Mouse (Mus musculus) liver, adult (tissue): Measurements from ENCODE around the gene Upf1.

Experiments
- GATA4 ChIP-seq: IDR thresholded peaks from 2 replicates; pipeline ENCODE4 v1.6.1; 2014; ENCODE audit warnings: mild to moderate bottlenecking, low read length; ENCODE audit not compliant: insufficient replicate concordance

Upf1 gene

DNA sequence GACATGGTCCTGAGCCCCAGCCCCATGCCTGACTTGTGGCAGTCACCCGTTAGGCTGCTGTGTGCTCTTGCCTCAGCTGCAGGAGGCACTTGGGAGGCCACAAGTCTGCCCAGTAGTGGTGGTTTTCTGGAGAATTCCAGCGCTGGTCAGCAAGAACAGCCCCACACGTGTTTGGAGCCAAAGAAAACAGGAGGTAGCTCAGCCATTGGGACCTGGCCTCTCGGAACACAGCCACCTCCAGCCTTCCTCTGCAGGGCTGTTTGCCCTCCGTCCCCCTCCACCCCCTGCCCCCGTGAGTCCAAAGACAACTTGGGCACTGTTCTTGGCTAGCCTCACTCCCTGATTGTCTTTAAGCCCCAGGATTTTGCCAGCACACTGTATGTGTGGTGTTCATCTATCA is 18.9 kb upstream of the Upf1 start:
- no peak for TF ChIP-seq GATA4

- TF ChIP-seq GATA4 = no peak
Observed at GRCm38 (mm10) chr8:70370476-70370875, 17.4 kb upstream of the Upf1 start.

DNA sequence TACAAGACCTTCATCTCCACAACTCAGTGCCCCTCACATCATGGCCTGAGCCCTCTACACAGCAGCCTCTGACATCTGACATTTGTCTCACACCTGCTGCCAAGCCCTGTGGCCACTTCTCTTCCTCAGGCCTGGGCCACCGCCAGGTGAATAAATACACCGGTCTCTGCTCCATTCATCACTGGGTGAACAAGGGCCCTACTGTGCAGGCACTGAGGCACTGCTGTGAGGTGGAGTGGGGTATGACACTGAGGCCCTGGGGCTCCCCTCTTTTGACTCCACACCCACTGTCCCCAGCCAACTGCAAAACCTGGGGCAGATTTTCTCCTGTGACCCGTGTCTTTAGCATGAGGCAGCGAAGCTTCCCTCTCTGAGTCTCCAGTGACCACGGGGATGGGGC is 13.5 kb upstream of the Upf1 start:
- TF ChIP-seq GATA4 = no peak

- TF ChIP-seq GATA4 = no peak
Observed at GRCm38 (mm10) chr8:70364066-70364465, 11.0 kb upstream of the Upf1 start.

DNA sequence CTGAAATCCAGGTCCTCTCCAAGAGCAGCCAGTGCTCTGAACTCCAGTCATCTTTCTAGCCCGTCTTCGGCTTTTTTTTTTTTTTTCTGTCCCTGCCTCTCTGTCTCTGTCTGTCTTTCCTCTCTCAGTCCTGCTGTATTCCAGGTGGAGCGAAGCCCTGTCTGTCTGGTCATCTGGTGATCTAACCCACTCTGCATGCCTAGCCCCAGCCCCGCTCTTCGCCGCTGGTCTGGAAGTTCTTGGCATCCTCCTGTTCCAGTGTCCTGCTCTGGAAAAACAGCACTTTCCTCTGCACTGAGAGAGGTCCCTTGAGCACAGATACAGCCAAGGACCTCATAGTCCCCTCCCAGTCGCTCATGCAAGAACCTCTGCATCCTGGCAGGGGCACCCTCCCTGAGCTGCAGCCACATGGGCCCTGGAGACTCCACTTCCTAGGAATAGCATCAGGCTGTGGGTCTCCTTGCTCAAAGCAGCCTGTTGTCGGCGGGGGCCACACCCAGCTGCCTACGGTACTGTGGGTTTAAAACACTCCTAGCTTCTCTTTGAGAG is 8.5 kb upstream of the Upf1 start:
- TF ChIP-seq GATA4 = no peak

DNA sequence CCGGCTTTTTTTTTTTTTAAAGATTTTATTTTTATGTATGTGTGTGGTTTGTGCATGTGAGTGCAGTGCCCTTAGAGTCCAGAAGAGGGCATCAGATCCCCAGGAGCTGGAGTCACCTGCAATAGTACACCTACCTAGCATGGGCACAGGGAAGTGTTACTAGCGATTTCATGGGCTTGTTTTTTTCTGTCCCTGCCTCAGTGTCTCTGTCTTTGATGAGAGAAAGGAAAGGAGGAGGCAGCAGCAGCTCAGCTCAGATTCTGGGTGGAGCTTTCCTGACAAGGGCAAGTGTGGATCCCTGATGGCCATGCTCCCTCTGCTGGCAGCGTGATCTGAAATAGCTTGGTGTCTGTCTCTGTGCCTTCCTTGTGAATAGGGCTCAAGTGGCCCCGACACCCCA is 7.7 kb upstream of the Upf1 start:
- no peak for TF ChIP-seq GATA4

- TF ChIP-seq GATA4 = no peak
Observed at GRCm38 (mm10) chr8:70359411-70359810, 6.3 kb upstream of the Upf1 start.

DNA sequence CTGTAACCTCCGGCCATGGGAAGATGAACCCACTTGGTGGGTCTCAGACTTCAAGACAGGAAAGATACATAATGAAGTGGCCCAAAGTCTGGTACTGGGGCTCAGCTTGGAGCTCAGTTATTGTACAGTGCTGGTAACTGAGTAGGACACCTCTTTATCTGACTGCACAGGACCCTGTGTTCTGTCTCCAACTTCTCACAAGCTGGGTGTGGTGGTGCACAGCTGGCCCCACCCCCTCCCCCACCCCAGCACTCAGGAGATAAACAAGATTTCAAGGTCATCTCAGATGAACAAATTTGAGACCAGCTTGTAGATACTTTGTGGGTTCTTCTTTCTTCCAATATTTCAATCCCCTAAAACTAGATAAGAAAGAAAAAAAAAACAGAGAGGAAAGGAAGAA is 3.0 kb upstream of the Upf1 start:
- no peak for TF ChIP-seq GATA4

DNA sequence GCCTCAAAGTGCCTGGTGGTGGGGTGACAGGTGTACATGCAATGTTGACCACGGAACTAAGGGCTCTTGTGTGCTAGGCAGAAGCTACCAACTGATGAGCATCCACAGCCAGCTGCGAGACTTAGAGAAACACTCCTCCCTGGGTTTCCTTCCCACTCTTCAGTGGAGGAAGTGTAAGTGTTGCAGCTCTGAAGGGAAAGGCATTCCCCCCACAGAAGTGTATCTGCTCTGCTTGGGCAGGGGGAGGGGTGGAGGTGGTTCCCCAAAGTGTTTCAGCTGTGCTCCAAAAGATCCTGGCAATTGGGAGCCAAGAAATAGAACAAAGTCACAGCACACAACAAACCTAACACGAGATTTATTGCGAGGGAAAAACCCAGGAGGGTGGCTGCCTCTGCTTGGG is 926 bp upstream of the Upf1 start:
- no peak for TF ChIP-seq GATA4

DNA sequence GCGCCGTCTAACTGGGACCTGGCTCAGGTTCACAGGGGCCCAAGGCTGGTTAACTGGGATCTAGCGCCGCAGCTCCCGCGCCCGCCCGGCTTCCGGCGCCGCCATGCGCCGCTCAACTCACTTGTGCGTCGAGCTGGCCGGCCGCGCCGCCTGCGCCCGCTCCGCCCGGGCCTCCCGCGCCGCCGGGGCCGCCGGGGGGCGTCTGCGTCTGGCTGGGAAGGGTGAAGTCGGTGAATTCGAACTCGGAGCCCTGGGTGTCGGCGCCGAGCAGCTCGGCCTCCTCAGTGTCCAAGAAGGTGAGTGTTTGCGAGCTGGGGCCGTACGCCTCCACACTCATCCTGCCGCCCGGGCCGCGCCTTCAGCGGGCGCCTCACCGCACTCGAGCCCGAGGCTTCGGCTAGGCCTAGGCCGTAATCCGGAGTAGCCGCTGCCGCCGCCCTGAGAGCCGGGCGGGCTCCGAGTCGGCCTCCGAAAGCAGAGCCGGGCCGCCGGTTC is 374 bp downstream of the Upf1 start:
- no peak for TF ChIP-seq GATA4

DNA sequence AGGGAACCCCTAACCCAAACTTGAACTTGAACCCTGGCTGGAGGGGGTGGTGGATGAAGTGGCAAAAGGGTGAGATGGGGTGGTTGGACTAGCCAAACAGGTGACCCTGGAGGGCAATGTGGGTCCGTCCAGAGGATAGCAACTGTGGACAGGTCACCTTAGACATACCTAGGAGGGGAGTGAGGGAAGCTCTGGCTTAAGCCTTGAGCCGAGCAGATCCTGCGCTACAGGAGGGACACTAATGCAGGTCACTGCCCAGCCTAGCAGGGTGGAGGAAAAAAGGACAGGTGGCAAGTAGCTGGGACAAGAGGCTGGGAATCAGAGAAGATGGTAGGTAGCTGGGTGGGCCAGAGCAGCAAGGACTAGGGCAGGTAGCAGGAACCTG is 1.1 kb downstream of the Upf1 start:
- no peak for TF ChIP-seq GATA4

DNA sequence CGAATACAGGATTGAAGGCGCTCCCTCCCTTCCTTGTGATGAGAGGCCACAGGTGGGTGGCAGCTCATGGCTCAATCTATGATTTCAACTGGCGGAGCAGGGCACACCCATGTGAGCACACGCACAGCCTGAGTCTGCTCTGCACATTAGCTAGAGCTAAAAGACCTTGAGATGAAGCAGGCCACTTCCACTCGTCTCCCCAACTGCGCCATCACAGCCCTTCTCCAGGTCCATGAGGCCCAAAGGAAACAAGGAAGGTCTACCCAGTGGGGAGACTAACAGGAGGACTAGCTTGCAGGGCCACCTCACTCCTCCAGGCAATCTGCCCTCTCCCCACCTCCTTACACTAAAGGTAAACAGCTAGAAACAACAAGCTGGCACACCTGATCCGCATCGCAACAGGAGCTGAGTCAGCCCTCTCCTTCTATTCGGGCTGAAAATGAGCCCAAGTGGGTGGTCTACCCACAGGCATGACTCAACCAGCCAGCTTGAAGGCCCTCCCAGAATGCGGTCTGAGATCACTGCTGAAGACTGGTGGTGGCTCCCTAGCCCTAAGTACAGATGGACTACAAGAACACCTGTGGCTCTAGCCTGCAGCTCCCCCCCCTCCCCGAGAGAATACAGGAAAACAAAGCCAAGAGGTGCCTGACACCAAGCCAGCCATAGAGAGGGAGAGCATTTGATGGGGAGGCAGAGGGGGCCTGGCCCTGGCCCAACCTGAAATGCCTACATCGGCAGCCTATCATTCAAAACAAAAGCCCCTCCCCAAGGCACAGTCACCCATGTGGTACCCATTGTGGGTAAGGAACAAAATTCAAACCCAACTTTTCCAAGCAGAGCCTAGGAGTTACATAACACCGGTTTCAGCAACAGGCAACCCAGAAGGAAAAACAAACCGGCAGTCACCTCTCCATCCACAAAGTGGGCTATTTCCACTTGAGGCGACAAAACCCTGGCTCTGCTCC is 1.8 kb downstream of the Upf1 start:
- TF ChIP-seq GATA4 = no peak

GRCm38 (mm10) chr8:70347860-70348420 is 5.1 kb downstream of the Upf1 start:
- TF ChIP-seq GATA4 = no peak

- TF ChIP-seq GATA4 = no peak
Observed at GRCm38 (mm10) chr8:70347443-70347842, 5.6 kb downstream of the Upf1 start.

DNA sequence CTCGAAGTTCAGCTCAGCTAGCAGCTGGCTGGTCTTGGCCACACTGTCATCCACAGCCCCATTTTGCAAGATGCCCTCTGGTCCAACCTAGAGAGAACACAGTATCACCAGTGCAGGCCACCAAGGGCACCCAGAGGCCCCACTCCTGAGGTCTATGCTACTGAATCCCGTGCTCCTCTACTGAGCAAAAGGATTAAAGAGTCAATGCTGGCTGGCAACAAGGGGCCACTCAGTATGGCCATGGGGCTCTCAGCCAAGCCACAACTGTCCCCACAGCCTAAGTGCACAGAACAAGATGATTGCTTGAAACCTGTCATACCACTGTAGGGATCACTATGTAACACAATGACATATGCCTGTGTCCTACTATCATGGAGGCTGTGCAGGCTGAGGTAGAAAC is 8.8 kb downstream of the Upf1 start:
- no peak for TF ChIP-seq GATA4

DNA sequence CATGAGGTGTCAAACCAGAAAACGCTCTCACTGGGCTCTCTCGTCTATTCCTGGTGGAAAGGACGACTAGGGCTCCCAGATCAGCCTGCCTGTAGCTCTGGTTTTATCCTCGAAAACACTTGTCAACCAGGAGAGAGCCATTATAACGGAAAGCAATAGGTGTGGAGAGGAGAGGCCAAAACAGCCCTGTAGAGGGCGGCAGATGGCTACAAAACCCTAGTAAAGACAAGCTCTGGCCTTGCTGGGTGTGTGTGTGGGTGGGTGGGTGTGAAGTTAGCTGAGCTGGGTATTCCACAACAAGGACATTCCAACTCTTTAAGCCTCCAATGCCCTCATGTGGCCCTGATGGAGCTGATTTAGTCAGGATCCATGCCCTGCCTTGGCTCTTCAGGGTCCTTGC is 9.4 kb downstream of the Upf1 start:
- no peak for TF ChIP-seq GATA4

DNA sequence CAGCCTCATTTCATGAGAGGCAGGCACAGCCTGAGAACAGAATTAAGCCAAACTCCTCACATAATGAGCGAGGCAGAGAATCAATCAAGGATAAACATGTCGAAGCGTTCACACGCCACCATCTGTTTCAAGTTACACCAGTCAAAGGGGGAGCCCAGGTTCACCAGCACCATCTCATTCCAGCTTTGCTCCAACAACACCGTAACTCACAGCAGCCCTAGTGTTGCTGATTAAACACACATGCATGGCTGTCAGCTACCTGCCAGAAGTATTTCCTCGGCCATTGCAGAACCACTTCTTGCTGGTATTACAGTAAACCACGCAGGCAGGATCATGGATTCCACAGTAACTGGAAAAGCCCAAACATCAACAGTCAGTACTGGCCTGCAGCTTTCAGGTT is 10.0 kb downstream of the Upf1 start:
- TF ChIP-seq GATA4 = no peak

DNA sequence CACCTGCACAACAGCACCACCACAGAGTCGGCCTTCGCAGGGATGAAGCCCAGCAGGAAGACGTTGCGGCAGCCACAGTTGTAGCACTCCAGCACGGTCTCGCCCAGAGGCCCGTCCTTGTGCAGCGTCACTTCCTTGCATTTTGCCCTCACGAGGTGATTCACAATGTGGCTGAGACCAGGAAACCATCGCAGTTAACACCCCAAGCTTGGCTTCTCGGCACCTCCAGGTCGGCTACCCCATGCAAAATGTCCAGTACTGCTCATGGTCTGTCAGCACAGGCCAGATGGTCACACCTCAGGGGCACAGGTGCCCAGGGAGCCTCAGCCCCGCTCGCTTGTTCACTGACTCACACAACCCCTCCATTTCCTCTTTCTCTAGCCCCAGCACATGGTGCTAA is 11.1 kb downstream of the Upf1 start:
- no peak for TF ChIP-seq GATA4
